Mouse (Mus musculus) layer of hippocampus, adult 11-12 months (tissue): Measurements from ENCODE around the gene Bcl2a1c.
"Not testable (repeated sequence)": the region's sequence is repeated elsewhere in the genome, so short reads cannot be mapped to it uniquely, and the experiment has no call there.

Experiments
- DNase-seq: peaks from one replicate; pipeline ENCODE4 v3.0.0; 2022; ENCODE audit warnings: low spot score

Gene Bcl2a1c

DNA sequence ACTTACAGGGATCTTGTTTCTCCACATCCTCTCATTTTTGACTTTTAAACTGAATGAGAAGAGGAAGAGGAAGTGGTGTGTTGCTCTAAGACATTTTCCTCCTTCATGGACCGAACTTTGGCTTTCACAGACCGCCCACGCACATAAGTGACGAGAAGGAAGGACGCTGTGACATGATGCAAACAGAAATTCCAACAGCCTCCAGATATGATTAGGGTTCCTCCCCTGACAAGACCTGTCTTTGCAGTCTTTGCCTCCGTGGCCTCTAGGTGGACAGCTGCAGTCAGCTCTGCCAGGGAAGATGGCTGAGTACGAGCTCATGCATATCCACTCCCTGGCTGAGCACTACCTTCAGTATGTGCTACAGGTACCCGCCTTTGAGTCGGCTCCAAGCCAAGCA, at the start of gene Bcl2a1c:
TSS of gene Bcl2a1c (plus strand) at position 281 of the 400 bp plus-strand sequence.
- not testable (repeated sequence) for DNase-seq

DNA sequence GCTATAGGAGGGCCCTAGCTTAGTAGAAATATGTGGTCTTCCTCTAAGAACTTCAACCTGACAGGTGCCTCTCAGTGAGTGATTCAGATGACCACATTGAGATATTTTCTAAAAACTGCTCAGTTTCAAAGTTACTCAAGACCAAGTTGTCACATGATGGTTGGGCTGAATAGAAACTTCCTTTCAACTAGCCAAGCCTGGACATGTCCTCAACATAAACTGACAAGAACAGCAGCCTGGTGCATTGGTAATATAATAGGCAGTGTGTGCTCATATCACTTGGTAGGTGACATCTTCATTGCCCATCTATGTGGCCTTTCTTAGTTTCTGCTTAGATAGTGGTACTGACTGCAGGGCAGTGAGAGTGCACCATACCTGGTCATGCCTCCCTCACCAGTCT, 24.0 kb upstream of the Bcl2a1c start:
- not testable (repeated sequence) for DNase-seq

DNA sequence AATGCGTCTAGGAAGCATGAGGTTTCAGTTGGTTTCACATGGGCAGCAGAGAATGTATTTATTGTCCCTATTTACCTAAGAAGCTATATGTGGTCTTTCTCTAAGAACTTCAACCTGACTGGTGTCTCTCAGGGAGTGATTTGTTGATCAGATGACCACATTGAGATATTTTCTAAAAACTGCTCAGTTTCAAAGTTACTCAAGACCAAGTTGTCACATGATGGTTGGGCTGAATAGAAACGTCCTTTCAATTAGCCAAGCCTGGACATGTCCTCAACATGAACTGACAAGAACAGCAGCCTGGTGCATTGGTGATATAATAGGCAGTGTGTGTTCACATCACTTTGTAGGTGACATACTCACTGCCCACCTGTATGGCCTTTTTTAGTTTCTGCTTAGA, 18.2 kb upstream of the Bcl2a1c start:
- DNase-seq = not testable (repeated sequence)

GRCm38 (mm10) chr9:114318021-114318420, 11.9 kb upstream of the Bcl2a1c start:
- peak; percentile 61 for DNase-seq

GRCm38 (mm10) chr9:114326011-114326748, 3.8 kb upstream of the Bcl2a1c start:
- no peak for DNase-seq

- not testable (repeated sequence) for DNase-seq
These were observed 1.6 kb upstream of the Bcl2a1c start for GRCm38 (mm10) chr9:114328332-114328731.

- peak; percentile 83 for DNase-seq
These were observed 38.0 kb downstream of the Bcl2a1c start for GRCm38 (mm10) chr9:114367783-114368470.

DNA sequence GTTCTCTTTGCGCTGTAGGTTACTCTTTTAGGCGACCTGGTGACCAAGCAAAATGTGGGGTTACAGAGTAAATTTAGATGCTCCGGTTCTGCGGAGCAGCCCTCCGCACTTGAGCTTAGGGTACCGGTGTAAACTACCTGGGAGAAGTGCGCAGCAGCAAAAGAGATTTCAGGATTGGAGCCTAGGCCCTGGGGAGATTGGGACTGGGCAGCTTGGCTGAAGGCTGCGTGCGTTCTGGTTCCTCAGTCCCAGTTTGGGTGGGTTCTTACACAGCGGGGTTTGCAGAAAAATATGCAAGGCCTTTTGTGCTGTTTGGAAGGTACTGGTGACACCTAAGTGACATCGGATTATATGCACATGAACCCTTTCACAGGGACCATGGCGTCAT, 38.5 kb downstream of the Bcl2a1c start:
- no peak for DNase-seq

- not testable (repeated sequence) for DNase-seq
These were observed 39.5 kb downstream of the Bcl2a1c start for GRCm38 (mm10) chr9:114369389-114369788.

DNA sequence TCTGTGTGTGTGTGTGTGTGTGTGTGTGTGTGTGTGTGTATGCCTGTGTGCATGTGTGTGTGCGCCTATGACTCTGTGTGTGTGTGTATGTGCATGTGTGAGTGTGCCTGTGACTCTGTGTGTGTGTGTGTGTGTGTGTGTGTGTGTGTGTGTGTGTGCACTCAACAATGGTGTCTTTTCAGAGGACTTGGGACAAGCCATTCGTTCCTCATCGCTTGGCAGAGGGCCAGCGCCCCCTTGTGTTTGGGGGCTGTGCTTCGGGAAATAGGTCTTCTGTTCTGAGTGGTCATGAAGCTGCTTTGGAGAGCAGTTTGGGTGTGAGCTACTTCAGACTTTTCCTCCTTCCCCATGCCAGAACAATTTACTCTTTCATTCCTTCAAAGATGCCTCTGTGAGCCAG, 41.8 kb downstream of the Bcl2a1c start:
- not testable (repeated sequence) for DNase-seq

GRCm38 (mm10) chr9:114375276-114375962, 45.5 kb downstream of the Bcl2a1c start:
- no peak for DNase-seq

DNA sequence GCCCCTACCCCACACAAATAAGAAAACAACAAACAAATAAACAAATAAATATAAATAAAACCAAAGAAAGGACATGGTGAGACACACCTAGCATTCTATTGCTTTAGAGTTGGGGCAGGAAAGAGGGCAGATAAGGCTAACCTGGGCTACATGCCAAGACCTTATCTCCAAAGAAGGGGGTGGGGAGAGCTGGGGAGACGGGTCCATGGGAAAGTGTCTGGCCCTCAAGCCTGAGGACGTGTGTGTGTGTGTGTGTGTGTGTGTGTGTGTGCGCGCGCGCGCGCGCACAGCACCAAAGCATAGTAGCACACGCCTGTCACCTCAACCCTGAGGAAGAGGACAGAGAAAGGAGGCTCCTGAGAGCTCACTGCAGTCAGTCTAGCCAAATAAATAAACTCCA, 47.2 kb downstream of the Bcl2a1c start:
- DNase-seq = no peak

GRCm38 (mm10) chr9:114379871-114380270, 49.9 kb downstream of the Bcl2a1c start:
- DNase-seq = no peak
